Mouse (Mus musculus): ENCODE data around the gene Rnf216.

DNA sequence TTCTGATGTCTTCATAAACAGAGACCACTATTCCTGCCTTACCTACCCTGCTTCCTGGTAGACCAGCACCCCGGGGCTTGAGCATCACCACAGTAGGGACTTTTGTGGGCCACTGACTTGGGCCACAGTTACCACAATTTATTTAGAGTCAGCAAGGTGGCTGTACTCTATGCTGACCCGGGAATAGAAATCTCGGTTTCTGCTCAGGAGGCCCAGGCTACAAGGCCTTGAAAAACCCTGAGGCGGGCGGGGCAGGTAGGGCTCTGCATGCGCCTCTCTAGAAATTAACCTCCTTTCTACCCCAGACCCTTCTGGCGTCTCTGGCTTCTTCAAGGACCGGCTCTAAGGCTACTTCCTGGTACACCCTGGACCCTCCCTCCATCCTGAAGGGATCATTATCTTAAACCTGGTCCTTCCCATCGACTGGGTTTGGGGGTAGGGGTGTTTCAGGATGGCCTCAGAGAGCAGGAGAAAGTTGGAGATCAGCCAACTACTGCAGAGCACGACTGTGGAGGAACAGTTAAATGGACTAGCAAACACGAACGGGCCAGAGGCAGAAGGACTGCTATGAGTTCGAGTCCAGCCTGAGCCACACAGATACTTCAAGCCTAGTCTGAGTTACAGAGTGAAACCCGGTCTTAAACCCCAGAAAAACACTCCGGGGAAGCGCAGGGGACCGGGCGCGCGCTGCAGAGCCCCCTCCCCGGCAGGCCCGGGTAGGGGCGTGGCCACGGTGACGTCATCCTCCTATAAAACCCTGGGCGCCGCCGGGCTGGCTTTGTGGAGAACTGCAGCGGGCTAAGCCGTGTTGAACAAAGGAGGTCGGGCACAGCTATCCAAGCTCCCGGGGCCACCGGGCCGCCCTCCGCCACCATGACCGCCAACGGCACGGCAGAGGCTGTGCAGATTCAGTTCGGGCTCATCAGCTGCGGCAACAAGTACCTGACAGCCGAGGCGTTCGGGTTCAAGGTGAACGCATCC, 152.9 kb downstream of the Rnf216 start, which contains the start of gene Fscn1:
- no peak for TF ChIP-seq CTCF (IDR thresholded peaks at IDR 0.05; ENCODE audit: borderline replicate concordance, insufficient read depth, low read depth, low read length)
- peak; percentile 37; the same call in 1 of the 2 replicates for TF ChIP-seq POLR2A (IDR thresholded peaks at IDR 0.05; ENCODE audit: borderline replicate concordance, insufficient read depth, low read length)

All from cerebellum, adult 2 months (tissue).